Mouse (Mus musculus): Measurements from ENCODE around the gene Tespa1. TPM values are rescaled to one million over a fixed set of nuclear protein-coding genes. Genes with fewer than 3 reads are reported as not detected.
"Not testable (repeated sequence)": the region's sequence is repeated elsewhere in the genome, so short reads cannot be mapped to it uniquely, and the experiment has no call there.

Tespa1 gene
- polyA plus RNA-seq, 1 experiment from 2014 or later, result 0.21 TPM

DNA sequence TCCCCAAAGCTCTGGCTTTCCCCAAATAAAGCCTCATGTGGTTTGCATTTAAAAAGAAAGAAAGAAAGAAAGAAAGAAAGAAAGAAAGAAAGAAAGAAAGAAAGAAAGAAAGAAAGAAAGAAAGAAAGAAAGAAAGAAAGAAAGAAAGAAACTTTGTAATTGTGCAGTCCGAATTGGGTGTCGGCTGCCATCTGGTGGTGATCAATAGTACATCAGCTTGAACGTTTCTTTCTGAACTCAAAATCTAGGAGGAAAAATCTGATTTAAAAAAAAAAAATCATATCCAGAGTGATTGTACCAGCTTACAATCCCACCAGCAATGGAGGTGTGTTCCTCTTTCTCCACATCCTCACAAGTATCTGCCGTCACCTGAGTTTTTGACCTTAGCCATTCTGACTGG is 23.9 kb upstream of the Tespa1 start:
- H3K9me3 ChIP-seq (replicated peaks; ENCODE audit: control insufficient read depth, low read length); H3K9ac ChIP-seq (replicated peaks; ENCODE audit: low read length); H3K4me2 ChIP-seq (ENCODE audit: low read depth, low read length); H3K27ac ChIP-seq (replicated peaks; ENCODE audit: low read depth, low read length); H3K27me3 ChIP-seq (ENCODE audit: control insufficient read depth, insufficient read depth, low read length); ATAC-seq (replicated peaks; ENCODE audit: insufficient number of reproducible peaks, low FRiP score, low TSS enrichment, low read depth); H3K4me1 ChIP-seq (ENCODE audit: control insufficient read depth, insufficient read depth, low read length); H3K36me3 ChIP-seq (replicated peaks; ENCODE audit: control insufficient read depth, insufficient read depth, low read depth, low read length); H3K4me3 ChIP-seq (ENCODE audit: low read depth, low read length): not testable (repeated sequence)
- WGBS, result 12% methylated on average over 4 of the region's 4 CpGs
- DNase-seq (ENCODE audit: low spot score), result peak; percentile 34

DNA sequence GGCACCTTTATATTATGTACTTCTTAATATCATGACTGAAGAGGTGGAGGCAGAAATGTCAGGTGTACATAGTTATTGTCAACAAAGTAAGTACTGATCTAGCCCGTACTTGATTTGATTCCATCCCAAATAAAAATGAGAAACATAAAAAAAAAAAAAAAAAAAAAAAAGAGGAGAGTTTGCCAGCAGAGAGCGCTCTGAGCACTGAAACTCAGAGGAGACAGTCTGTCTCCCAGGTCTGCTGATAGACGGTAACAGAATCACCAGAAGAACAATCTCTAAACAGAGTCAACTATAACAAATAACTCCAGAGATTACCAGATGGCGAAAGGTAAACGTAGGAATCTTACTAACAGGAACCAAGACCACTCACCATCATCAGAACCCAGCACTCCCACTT is 18.5 kb upstream of the Tespa1 start:
- not testable (repeated sequence) for H3K27me3 ChIP-seq (ENCODE audit: control insufficient read depth, insufficient read depth, low read length); H3K9ac ChIP-seq (replicated peaks; ENCODE audit: low read length); H3K36me3 ChIP-seq (replicated peaks; ENCODE audit: control insufficient read depth, insufficient read depth, low read depth, low read length); H3K9me3 ChIP-seq (replicated peaks; ENCODE audit: control insufficient read depth, low read length); DNase-seq (ENCODE audit: low spot score); H3K27ac ChIP-seq (replicated peaks; ENCODE audit: low read depth, low read length); ATAC-seq (replicated peaks; ENCODE audit: insufficient number of reproducible peaks, low FRiP score, low TSS enrichment, low read depth); H3K4me2 ChIP-seq (ENCODE audit: low read depth, low read length); H3K4me1 ChIP-seq (ENCODE audit: control insufficient read depth, insufficient read depth, low read length); H3K4me3 ChIP-seq (ENCODE audit: low read depth, low read length)
- 85% methylated on average over 3 of the region's 5 CpGs for WGBS

DNA sequence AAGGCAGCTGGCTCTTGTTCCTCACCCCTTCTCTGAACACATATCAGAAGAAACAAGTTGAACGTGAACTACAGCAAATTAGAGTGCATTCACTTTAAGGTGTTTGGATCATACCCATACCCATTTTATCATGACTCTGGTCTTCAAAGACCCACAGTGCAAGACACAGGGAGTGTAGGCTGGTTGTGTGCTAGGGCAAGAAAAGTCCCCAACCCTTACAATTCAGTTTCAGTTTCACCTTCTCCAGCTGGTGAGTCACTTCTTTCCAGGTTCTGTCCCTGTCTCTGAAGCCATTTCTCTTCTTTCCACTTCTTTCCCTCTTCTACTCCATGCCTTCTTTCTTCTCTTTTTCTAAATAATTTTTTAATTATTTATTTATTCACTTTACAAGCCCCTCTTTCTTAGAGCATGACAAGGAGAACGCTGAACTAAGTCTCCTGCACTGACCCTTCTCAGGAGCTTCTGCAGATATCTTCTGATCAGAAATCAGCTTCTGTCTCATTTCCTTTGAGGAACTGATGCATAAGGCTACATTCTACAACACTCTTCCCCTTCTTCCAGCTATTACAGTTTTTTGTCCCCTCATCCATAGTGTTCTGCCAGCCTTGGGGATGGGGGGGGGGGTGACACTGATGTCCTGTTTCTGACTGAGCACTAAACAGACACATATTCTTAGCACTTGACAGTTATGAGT is 11.0 kb upstream of the Tespa1 start:
- 81% methylated on average over 2 of the region's 2 CpGs for WGBS
- Histone ChIP-seq H3K9me3 (replicated peaks; ENCODE audit: control insufficient read depth, low read length) (no peaks in the 10 kb centered on the region), H3K9ac (replicated peaks; ENCODE audit: low read length) (no peak overlapping the region), H3K4me1 (ENCODE audit: control insufficient read depth, insufficient read depth, low read length) (no peaks in the 10 kb centered on the region), H3K27ac (replicated peaks; ENCODE audit: low read depth, low read length) (no peak overlapping the region), H3K27me3 (ENCODE audit: control insufficient read depth, insufficient read depth, low read length) (no peaks in the 10 kb centered on the region), H3K36me3 (replicated peaks; ENCODE audit: control insufficient read depth, insufficient read depth, low read depth, low read length) (no peaks in the 10 kb centered on the region), H3K4me3 (ENCODE audit: low read depth, low read length) (no peak overlapping the region), H3K4me2 (ENCODE audit: low read depth, low read length) (no peak overlapping the region)
- DNase-seq (ENCODE audit: low spot score), result no peak
- ATAC-seq (replicated peaks; ENCODE audit: insufficient number of reproducible peaks, low FRiP score, low TSS enrichment, low read depth), result no peak

GRCm38 (mm10) chr10:130313531-130313930 is 9.1 kb upstream of the Tespa1 start:
- H3K4me2 ChIP-seq (ENCODE audit: low read depth, low read length), result no peak overlapping the region
- DNase-seq (ENCODE audit: low spot score) (peak; percentile 13), ATAC-seq (replicated peaks; ENCODE audit: insufficient number of reproducible peaks, low FRiP score, low TSS enrichment, low read depth) (no peak)
- no peaks in the 10 kb centered on the region for H3K9me3 ChIP-seq (replicated peaks; ENCODE audit: control insufficient read depth, low read length)
- H3K36me3 ChIP-seq (replicated peaks; ENCODE audit: control insufficient read depth, insufficient read depth, low read depth, low read length), result no peaks in the 10 kb centered on the region
- H3K27me3 ChIP-seq (ENCODE audit: control insufficient read depth, insufficient read depth, low read length), result no peaks in the 10 kb centered on the region
- H3K9ac ChIP-seq (replicated peaks; ENCODE audit: low read length), result no peak overlapping the region
- H3K4me1 ChIP-seq (ENCODE audit: control insufficient read depth, insufficient read depth, low read length), result no peaks in the 10 kb centered on the region
- H3K27ac ChIP-seq (replicated peaks; ENCODE audit: low read depth, low read length), result no peak overlapping the region
- no peak overlapping the region for H3K4me3 ChIP-seq (ENCODE audit: low read depth, low read length)
- 62% methylated on average over 1 of the region's 1 CpGs for WGBS

GRCm38 (mm10) chr10:130314110-130314829 is 8.4 kb upstream of the Tespa1 start:
- H3K9me3 ChIP-seq (replicated peaks; ENCODE audit: control insufficient read depth, low read length), result no peaks in the 10 kb centered on the region
- ATAC-seq (replicated peaks; ENCODE audit: insufficient number of reproducible peaks, low FRiP score, low TSS enrichment, low read depth), result no peak

GRCm38 (mm10) chr10:130315846-130316245 is 6.8 kb upstream of the Tespa1 start:
- no peak overlapping the region for H3K4me2 ChIP-seq (ENCODE audit: low read depth, low read length)
- no peak overlapping the region for H3K9ac ChIP-seq (replicated peaks; ENCODE audit: low read length)
- DNase-seq (ENCODE audit: low spot score) (no peak), ATAC-seq (replicated peaks; ENCODE audit: insufficient number of reproducible peaks, low FRiP score, low TSS enrichment, low read depth) (no peak)
- H3K36me3 ChIP-seq (replicated peaks; ENCODE audit: control insufficient read depth, insufficient read depth, low read depth, low read length), result no peaks in the 10 kb centered on the region
- H3K4me1 ChIP-seq (ENCODE audit: control insufficient read depth, insufficient read depth, low read length), result no peaks in the 10 kb centered on the region
- H3K9me3 ChIP-seq (replicated peaks; ENCODE audit: control insufficient read depth, low read length), result no peaks in the 10 kb centered on the region
- no peak overlapping the region for H3K4me3 ChIP-seq (ENCODE audit: low read depth, low read length)
- no peaks in the 10 kb centered on the region for H3K27me3 ChIP-seq (ENCODE audit: control insufficient read depth, insufficient read depth, low read length)
- no peak overlapping the region for H3K27ac ChIP-seq (replicated peaks; ENCODE audit: low read depth, low read length)

More at GRCm38 (mm10) chr10:130314110-130314829, 8.4 kb upstream of the Tespa1 start:
- no peak overlapping the region for H3K27ac ChIP-seq (replicated peaks; ENCODE audit: low read depth, low read length)
- WGBS, result 85% methylated on average over 2 of the region's 2 CpGs
- no peak overlapping the region for H3K9ac ChIP-seq (replicated peaks; ENCODE audit: low read length)
- no peaks in the 10 kb centered on the region for H3K4me1 ChIP-seq (ENCODE audit: control insufficient read depth, insufficient read depth, low read length)
- no peaks in the 10 kb centered on the region for H3K27me3 ChIP-seq (ENCODE audit: control insufficient read depth, insufficient read depth, low read length)
- no peaks in the 10 kb centered on the region for H3K36me3 ChIP-seq (replicated peaks; ENCODE audit: control insufficient read depth, insufficient read depth, low read depth, low read length)
- no peak for DNase-seq (ENCODE audit: low spot score)
- no peak overlapping the region for H3K4me2 ChIP-seq (ENCODE audit: low read depth, low read length)
- H3K4me3 ChIP-seq (ENCODE audit: low read depth, low read length), result no peak overlapping the region

- Histone ChIP-seq H3K4me2 (ENCODE audit: low read depth, low read length) (no peak overlapping the region), H3K9ac (replicated peaks; ENCODE audit: low read length) (no peak overlapping the region), H3K27me3 (ENCODE audit: control insufficient read depth, insufficient read depth, low read length) (no peaks in the 10 kb centered on the region), H3K36me3 (replicated peaks; ENCODE audit: control insufficient read depth, insufficient read depth, low read depth, low read length) (no peaks in the 10 kb centered on the region), H3K4me1 (ENCODE audit: control insufficient read depth, insufficient read depth, low read length) (no peaks in the 10 kb centered on the region), H3K4me3 (ENCODE audit: low read depth, low read length) (no peak overlapping the region), H3K27ac (replicated peaks; ENCODE audit: low read depth, low read length) (no peak overlapping the region), H3K9me3 (replicated peaks; ENCODE audit: control insufficient read depth, low read length) (no peaks in the 10 kb centered on the region)
- ATAC-seq (replicated peaks; ENCODE audit: insufficient number of reproducible peaks, low FRiP score, low TSS enrichment, low read depth) (no peak), DNase-seq (ENCODE audit: low spot score) (no peak)
- 64% methylated on average over 4 of the region's 4 CpGs for WGBS
These were observed 4.0 kb upstream of the Tespa1 start for GRCm38 (mm10) chr10:130318720-130319119.

GRCm38 (mm10) chr10:130320715-130321114 is 2.0 kb upstream of the Tespa1 start:
- H3K9me3 ChIP-seq (replicated peaks; ENCODE audit: control insufficient read depth, low read length), result no peaks in the 10 kb centered on the region
- no peaks in the 10 kb centered on the region for H3K27me3 ChIP-seq (ENCODE audit: control insufficient read depth, insufficient read depth, low read length)
- 85% methylated on average over 2 of the region's 2 CpGs for WGBS
- H3K36me3 ChIP-seq (replicated peaks; ENCODE audit: control insufficient read depth, insufficient read depth, low read depth, low read length), result no peaks in the 10 kb centered on the region
- ATAC-seq (replicated peaks; ENCODE audit: insufficient number of reproducible peaks, low FRiP score, low TSS enrichment, low read depth) (no peak), DNase-seq (ENCODE audit: low spot score) (no peak)
- no peak overlapping the region for H3K4me2 ChIP-seq (ENCODE audit: low read depth, low read length)
- no peaks in the 10 kb centered on the region for H3K4me1 ChIP-seq (ENCODE audit: control insufficient read depth, insufficient read depth, low read length)
- no peak overlapping the region for H3K27ac ChIP-seq (replicated peaks; ENCODE audit: low read depth, low read length)
- H3K9ac ChIP-seq (replicated peaks; ENCODE audit: low read length), result no peak overlapping the region
- no peak overlapping the region for H3K4me3 ChIP-seq (ENCODE audit: low read depth, low read length)

Measured in embryonic facial prominence, embryonic 11.5 days (tissue).